Mouse (Mus musculus) stomach, embryonic 14.5 days (tissue): Measurements from ENCODE around the gene Dmac1. TPM values are rescaled to one million over a fixed set of nuclear protein-coding genes. Genes with fewer than 3 reads are reported as not detected.
"Not testable (repeated sequence)": the region's sequence is repeated elsewhere in the genome, so short reads cannot be mapped to it uniquely, and the experiment has no call there.

Source experiments
- ATAC-seq: fragments of 200-750 bp; cut with Nextera tagmentation; 2 replicates; pipeline ENCODE4 v1.8.0; 2017; ENCODE audit warnings: low read depth, moderate TSS enrichment; ENCODE audit not compliant: insufficient number of reproducible peaks, insufficient read depth, low FRiP score
- H3K27ac ChIP-seq: fragments of 300-500 bp; sonication (generic); 2 replicates; pipeline ENCODE4 v1.5.1; 2014; ENCODE audit warnings: mild to moderate bottlenecking, low read length, moderate library complexity, mixed read lengths
- H3K27me3 ChIP-seq: fragments of 300-500 bp; sonication (generic); 2 replicates; pipeline ENCODE4 v1.6.1; 2014; ENCODE audit warnings: low read length, control low read depth, mixed read lengths; ENCODE audit not compliant: control insufficient read depth, insufficient read depth
- H3K36me3 ChIP-seq: fragments of 300-500 bp; sonication (generic); 2 replicates; pipeline ENCODE4 v1.6.1; 2014; ENCODE audit warnings: mild to moderate bottlenecking, control low read depth, low read length, moderate library complexity, mixed read lengths; ENCODE audit not compliant: control insufficient read depth, insufficient read depth
- H3K4me1 ChIP-seq: fragments of 300-500 bp; sonication (generic); 2 replicates; pipeline ENCODE4 v1.6.1; 2014; ENCODE audit warnings: low read length, control low read depth, mixed read lengths; ENCODE audit not compliant: control insufficient read depth, insufficient read depth
- H3K4me2 ChIP-seq: fragments of 300-500 bp; sonication (generic); replicated peaks from 2 replicates; pipeline ENCODE4 v1.6.1; 2014; ENCODE audit warnings: low read depth, low read length, control low read depth
- H3K4me3 ChIP-seq: fragments of 300-500 bp; sonication (generic); 2 replicates; pipeline ENCODE4 v1.5.1; 2014; ENCODE audit warnings: low read depth, low read length, control low read depth
- H3K9ac ChIP-seq: fragments of 300-500 bp; sonication (generic); replicated peaks from 2 replicates; pipeline ENCODE4 v1.6.1; 2014; ENCODE audit warnings: low read depth, mild to moderate bottlenecking, control low read depth, low read length, moderate library complexity, mixed read lengths
- H3K9me3 ChIP-seq: fragments of 300-500 bp; sonication (generic); 2 replicates; pipeline ENCODE4 v1.6.1; 2016; ENCODE audit warnings: low read depth, low read length, control low read depth; ENCODE audit not compliant: control insufficient read depth
- WGBS: fragments of 180-500 bp; shearing (Covaris S2); extraction: QIAGEN DNeasy Blood & Tissue Kit; methylation state at CpG from one replicate; pipeline ENCODE4 v1.1.7; 2014; 5-methylcytosine and 5-hydroxymethylcytosine counted together
- polyA plus RNA-seq: library from polyadenylated mRNA; unstranded; fragments of >200 nt; fragmentation: Nextera tagmentation; extraction: Ambion mirVana; gene quantifications from 2 replicates; pipeline ENCODE4 v1.2.1, GENCODE M21; 2014

The Dmac1 gene
- polyA plus RNA-seq, 1 experiment from 2014 or later = 137 TPM

DNA sequence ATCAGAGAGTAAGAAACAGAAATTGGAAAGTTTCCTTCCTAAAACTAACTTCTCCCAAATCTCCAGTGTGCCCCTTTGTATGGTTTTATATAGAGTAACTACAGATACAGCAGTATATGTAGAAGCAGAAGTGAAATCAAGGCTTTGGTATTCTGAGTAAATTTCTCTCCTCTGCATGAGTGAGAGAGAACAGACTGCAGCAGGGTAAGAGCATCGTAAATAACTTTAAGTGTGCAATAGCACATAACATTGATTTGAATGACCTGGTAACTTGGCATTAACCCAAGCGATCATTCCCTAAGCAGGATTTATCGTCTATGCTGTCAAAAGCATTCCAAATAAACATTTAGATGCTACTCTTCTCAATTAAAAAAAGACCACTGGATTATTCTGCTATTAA, 18.7 kb downstream of the Dmac1 start:
- Histone ChIP-seq H3K27ac (no peak overlapping the region), H3K27me3 (no peaks in the 10 kb centered on the region), H3K4me2 (no peak overlapping the region), H3K9ac (no peak overlapping the region), H3K4me3 (no peak overlapping the region), H3K9me3 (no peaks in the 10 kb centered on the region), H3K4me1 (no peaks in the 10 kb centered on the region), H3K36me3 (no peaks in the 10 kb centered on the region)
- 42% methylated on average over 3 of the region's 3 CpGs for WGBS
- no peak for ATAC-seq

DNA sequence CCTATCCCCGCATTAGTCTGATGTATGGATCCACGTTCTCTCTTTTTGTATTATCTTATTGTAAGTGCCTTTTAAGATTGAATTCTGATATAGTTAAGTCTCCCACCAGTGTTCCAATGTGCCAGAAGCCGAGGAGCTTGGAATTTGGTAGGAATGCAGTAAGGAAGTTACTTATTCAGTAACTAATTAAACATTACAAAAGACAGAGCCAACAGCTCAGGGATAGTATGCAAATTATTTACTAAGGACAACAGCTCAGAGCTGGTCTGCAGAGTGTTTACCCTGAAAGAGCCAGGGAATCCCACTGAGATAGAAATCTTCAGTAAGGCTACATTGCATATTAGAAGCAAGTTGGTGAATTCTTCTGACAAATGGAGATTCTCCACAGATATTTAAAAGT, 43.5 kb downstream of the Dmac1 start:
- ATAC-seq, H3K4me3 ChIP-seq, H3K4me2 ChIP-seq, H3K27me3 ChIP-seq, H3K9me3 ChIP-seq, H3K27ac ChIP-seq, H3K4me1 ChIP-seq, H3K36me3 ChIP-seq, H3K9ac ChIP-seq: not testable (repeated sequence)
- 47% methylated on average over 3 of the region's 3 CpGs for WGBS
